Mouse (Mus musculus): ENCODE results near the gene Krtdap. TPM values are rescaled to one million over a fixed set of nuclear protein-coding genes. Genes with fewer than 3 reads are reported as not detected.

Gene Krtdap
- polyA plus RNA-seq, 1 experiment from 2014 or later = 1.5 TPM

GRCm38 (mm10) chr7:30785154-30785553 is 2.5 kb upstream of the Krtdap start:
- no peaks in the 10 kb centered on the region for H3K27me3 ChIP-seq (ENCODE audit: insufficient read depth, low read length)
- H3K9ac ChIP-seq (replicated peaks; ENCODE audit: low read length) = no peak overlapping the region
- no peak overlapping the region for H3K4me3 ChIP-seq (ENCODE audit: low read length)
- H3K36me3 ChIP-seq (ENCODE audit: insufficient read depth, low read length) = no peaks in the 10 kb centered on the region
- ATAC-seq (ENCODE audit: low FRiP score, low TSS enrichment) = no peak
- no peaks in the 10 kb centered on the region for H3K4me1 ChIP-seq (ENCODE audit: insufficient read depth, low read length)
- WGBS = 59% methylated on average over 1 of the region's 1 CpGs
- H3K4me2 ChIP-seq (replicated peaks; ENCODE audit: low read depth, low read length) = no peak overlapping the region
- no peaks in the 10 kb centered on the region for H3K9me3 ChIP-seq (ENCODE audit: low read length)
- H3K27ac ChIP-seq (ENCODE audit: low read length) = no peak overlapping the region

GRCm38 (mm10) chr7:30785721-30786546 is 1.8 kb upstream of the Krtdap start:
- Histone ChIP-seq H3K4me1 (ENCODE audit: insufficient read depth, low read length) (no peaks in the 10 kb centered on the region), H3K36me3 (ENCODE audit: insufficient read depth, low read length) (no peaks in the 10 kb centered on the region), H3K27ac (ENCODE audit: low read length) (no peak overlapping the region), H3K9me3 (ENCODE audit: low read length) (no peaks in the 10 kb centered on the region), H3K9ac (replicated peaks; ENCODE audit: low read length) (no peak overlapping the region), H3K27me3 (ENCODE audit: insufficient read depth, low read length) (no peaks in the 10 kb centered on the region), H3K4me3 (ENCODE audit: low read length) (no peak overlapping the region), H3K4me2 (replicated peaks; ENCODE audit: low read depth, low read length) (no peak overlapping the region)
- no peak for ATAC-seq (ENCODE audit: low FRiP score, low TSS enrichment)
- 62% methylated on average over 13 of the region's 13 CpGs for WGBS

- H3K9me3 ChIP-seq (ENCODE audit: low read length) = no peaks in the 10 kb centered on the region
- H3K4me1 ChIP-seq (ENCODE audit: insufficient read depth, low read length) = no peaks in the 10 kb centered on the region
- WGBS = 82% methylated on average over 10 of the region's 10 CpGs
- H3K4me3 ChIP-seq (ENCODE audit: low read length) = no peak overlapping the region
- no peak overlapping the region for H3K9ac ChIP-seq (replicated peaks; ENCODE audit: low read length)
- no peaks in the 10 kb centered on the region for H3K36me3 ChIP-seq (ENCODE audit: insufficient read depth, low read length)
- H3K27me3 ChIP-seq (ENCODE audit: insufficient read depth, low read length) = no peaks in the 10 kb centered on the region
- no peak overlapping the region for H3K27ac ChIP-seq (ENCODE audit: low read length)
- no peak for ATAC-seq (ENCODE audit: low FRiP score, low TSS enrichment)
- H3K4me2 ChIP-seq (replicated peaks; ENCODE audit: low read depth, low read length) = no peak overlapping the region
Measured at GRCm38 (mm10) chr7:30790141-30790540, 2.4 kb downstream of the Krtdap start.

GRCm38 (mm10) chr7:30791921-30792320 is 4.2 kb downstream of the Krtdap start:
- Histone ChIP-seq H3K36me3 (ENCODE audit: insufficient read depth, low read length) (no peaks in the 10 kb centered on the region), H3K9me3 (ENCODE audit: low read length) (no peaks in the 10 kb centered on the region), H3K27ac (ENCODE audit: low read length) (no peak overlapping the region), H3K4me2 (replicated peaks; ENCODE audit: low read depth, low read length) (no peak overlapping the region), H3K27me3 (ENCODE audit: insufficient read depth, low read length) (no peaks in the 10 kb centered on the region), H3K4me3 (ENCODE audit: low read length) (no peak overlapping the region), H3K4me1 (ENCODE audit: insufficient read depth, low read length) (no peaks in the 10 kb centered on the region), H3K9ac (replicated peaks; ENCODE audit: low read length) (no peak overlapping the region)
- ATAC-seq (ENCODE audit: low FRiP score, low TSS enrichment) = no peak
- WGBS = 32% methylated on average over 9 of the region's 9 CpGs

GRCm38 (mm10) chr7:30794921-30795320 is 7.2 kb downstream of the Krtdap start:
- H3K4me1 ChIP-seq (ENCODE audit: insufficient read depth, low read length) = no peaks in the 10 kb centered on the region
- no peak overlapping the region for H3K4me2 ChIP-seq (replicated peaks; ENCODE audit: low read depth, low read length)
- H3K27me3 ChIP-seq (ENCODE audit: insufficient read depth, low read length) = no peaks in the 10 kb centered on the region
- no peak overlapping the region for H3K27ac ChIP-seq (ENCODE audit: low read length)
- H3K9me3 ChIP-seq (ENCODE audit: low read length) = 0 out of 2 replicates have a peak, but pooled peaks cover 1% of the 10 kb centered on the region
- H3K9ac ChIP-seq (replicated peaks; ENCODE audit: low read length) = no peak overlapping the region
- no peaks in the 10 kb centered on the region for H3K36me3 ChIP-seq (ENCODE audit: insufficient read depth, low read length)
- ATAC-seq (ENCODE audit: low FRiP score, low TSS enrichment) = no peak
- no peak overlapping the region for H3K4me3 ChIP-seq (ENCODE audit: low read length)

- Histone ChIP-seq H3K9me3 (ENCODE audit: low read length) (peaks cover 11% of the 10 kb centered on the region; the same call in 1 of the 2 replicates), H3K4me2 (replicated peaks; ENCODE audit: low read depth, low read length) (no peak overlapping the region), H3K27ac (ENCODE audit: low read length) (no peak overlapping the region), H3K36me3 (ENCODE audit: insufficient read depth, low read length) (no peaks in the 10 kb centered on the region), H3K4me1 (ENCODE audit: insufficient read depth, low read length) (no peaks in the 10 kb centered on the region), H3K4me3 (ENCODE audit: low read length) (no peak overlapping the region), H3K9ac (replicated peaks; ENCODE audit: low read length) (no peak overlapping the region), H3K27me3 (ENCODE audit: insufficient read depth, low read length) (no peaks in the 10 kb centered on the region)
- 75% methylated on average over 1 of the region's 1 CpGs for WGBS
- ATAC-seq (ENCODE audit: low FRiP score, low TSS enrichment) = no peak
Measured at GRCm38 (mm10) chr7:30796790-30797189, 9.1 kb downstream of the Krtdap start.

GRCm38 (mm10) chr7:30800653-30801052 is 13.0 kb downstream of the Krtdap start:
- ATAC-seq (ENCODE audit: low FRiP score, low TSS enrichment) = no peak
- Histone ChIP-seq H3K4me3 (ENCODE audit: low read length) (no peak overlapping the region), H3K27me3 (ENCODE audit: insufficient read depth, low read length) (no peaks in the 10 kb centered on the region), H3K4me2 (replicated peaks; ENCODE audit: low read depth, low read length) (no peak overlapping the region), H3K4me1 (ENCODE audit: insufficient read depth, low read length) (no peaks in the 10 kb centered on the region), H3K9ac (replicated peaks; ENCODE audit: low read length) (no peak overlapping the region), H3K36me3 (ENCODE audit: insufficient read depth, low read length) (no peaks in the 10 kb centered on the region), H3K9me3 (ENCODE audit: low read length) (peaks cover 17% of the 10 kb centered on the region), H3K27ac (ENCODE audit: low read length) (no peak overlapping the region)

- H3K4me3 ChIP-seq (ENCODE audit: low read length) = no peak overlapping the region
- H3K27me3 ChIP-seq (ENCODE audit: insufficient read depth, low read length) = no peaks in the 10 kb centered on the region
- no peak for ATAC-seq (ENCODE audit: low FRiP score, low TSS enrichment)
- no peak overlapping the region for H3K4me2 ChIP-seq (replicated peaks; ENCODE audit: low read depth, low read length)
- H3K9ac ChIP-seq (replicated peaks; ENCODE audit: low read length) = no peak overlapping the region
- H3K36me3 ChIP-seq (ENCODE audit: insufficient read depth, low read length) = no peaks in the 10 kb centered on the region
- peaks cover 20% of the 10 kb centered on the region for H3K9me3 ChIP-seq (ENCODE audit: low read length)
- no peak overlapping the region for H3K27ac ChIP-seq (ENCODE audit: low read length)
- no peaks in the 10 kb centered on the region for H3K4me1 ChIP-seq (ENCODE audit: insufficient read depth, low read length)
- 94% methylated on average over 3 of the region's 3 CpGs for WGBS
Measured at GRCm38 (mm10) chr7:30803256-30803655, 15.6 kb downstream of the Krtdap start.

- Histone ChIP-seq H3K9me3 (ENCODE audit: low read length) (peaks cover 20% of the 10 kb centered on the region), H3K4me3 (ENCODE audit: low read length) (no peak overlapping the region), H3K36me3 (ENCODE audit: insufficient read depth, low read length) (no peaks in the 10 kb centered on the region), H3K27me3 (ENCODE audit: insufficient read depth, low read length) (no peaks in the 10 kb centered on the region), H3K9ac (replicated peaks; ENCODE audit: low read length) (no peak overlapping the region), H3K4me1 (ENCODE audit: insufficient read depth, low read length) (no peaks in the 10 kb centered on the region), H3K4me2 (replicated peaks; ENCODE audit: low read depth, low read length) (no peak overlapping the region), H3K27ac (ENCODE audit: low read length) (no peak overlapping the region)
- 76% methylated on average over 9 of the region's 9 CpGs for WGBS
- ATAC-seq (ENCODE audit: low FRiP score, low TSS enrichment) = no peak
Measured at GRCm38 (mm10) chr7:30804026-30804715, 16.5 kb downstream of the Krtdap start.

- no peak for ATAC-seq (ENCODE audit: low FRiP score, low TSS enrichment)
- H3K4me1 ChIP-seq (ENCODE audit: insufficient read depth, low read length) = no peaks in the 10 kb centered on the region
- H3K27me3 ChIP-seq (ENCODE audit: insufficient read depth, low read length) = no peaks in the 10 kb centered on the region
- 51% methylated on average over 6 of the region's 6 CpGs for WGBS
- no peak overlapping the region for H3K27ac ChIP-seq (ENCODE audit: low read length)
- no peaks in the 10 kb centered on the region for H3K36me3 ChIP-seq (ENCODE audit: insufficient read depth, low read length)
- H3K9ac ChIP-seq (replicated peaks; ENCODE audit: low read length) = no peak overlapping the region
- peaks cover 13% of the 10 kb centered on the region for H3K9me3 ChIP-seq (ENCODE audit: low read length)
- H3K4me3 ChIP-seq (ENCODE audit: low read length) = no peak overlapping the region
- H3K4me2 ChIP-seq (replicated peaks; ENCODE audit: low read depth, low read length) = no peak overlapping the region
Measured at GRCm38 (mm10) chr7:30805924-30806323, 18.2 kb downstream of the Krtdap start.

Measured in kidney, embryonic 16.5 days (tissue).